Mouse (Mus musculus): ENCODE measurements around the gene Pcdh15. TPM values are rescaled to one million over a fixed set of nuclear protein-coding genes. Genes with fewer than 3 reads are reported as not detected.

Gene Pcdh15
- polyA plus RNA-seq, 1 experiment from 2014 or later, result 3.2 TPM

GRCm38 (mm10) chr10:74387538-74388499 lies 1288.7 kb downstream of the Pcdh15 start:
- Histone ChIP-seq H3K4me1 (no peaks in the 10 kb centered on the region), H3K4me2 (no peak overlapping the region), H3K27ac (no peak overlapping the region), H3K9me3 (no peaks in the 10 kb centered on the region), H3K36me3 (replicated peaks) (no peaks in the 10 kb centered on the region), H3K9ac (no peak overlapping the region), H3K27me3 (no peaks in the 10 kb centered on the region), H3K4me3 (replicated peaks) (no peak overlapping the region)
- 64% methylated on average over 10 of the region's 10 CpGs for WGBS
- ATAC-seq (ENCODE audit: low FRiP score), result peak; percentile 79; the same call in 1 of the 2 replicates

GRCm38 (mm10) chr10:74403111-74403510 lies 1304.0 kb downstream of the Pcdh15 start:
- H3K4me2 ChIP-seq, result no peak overlapping the region
- H3K4me1 ChIP-seq, result no peaks in the 10 kb centered on the region
- WGBS, result 86% methylated on average over 8 of the region's 8 CpGs
- no peak overlapping the region for H3K4me3 ChIP-seq (replicated peaks)
- H3K9me3 ChIP-seq, result no peaks in the 10 kb centered on the region
- H3K9ac ChIP-seq, result no peak overlapping the region
- ATAC-seq (ENCODE audit: low FRiP score), result no peak
- H3K36me3 ChIP-seq (replicated peaks), result no peaks in the 10 kb centered on the region
- H3K27ac ChIP-seq, result no peak overlapping the region
- H3K27me3 ChIP-seq, result no peaks in the 10 kb centered on the region

- Histone ChIP-seq H3K4me3 (replicated peaks) (no peak overlapping the region), H3K27me3 (no peaks in the 10 kb centered on the region), H3K9ac (no peak overlapping the region), H3K4me1 (no peaks in the 10 kb centered on the region), H3K36me3 (replicated peaks) (no peaks in the 10 kb centered on the region), H3K4me2 (no peak overlapping the region), H3K27ac (no peak overlapping the region), H3K9me3 (no peaks in the 10 kb centered on the region)
- no peak for ATAC-seq (ENCODE audit: low FRiP score)
- 76% methylated on average over 3 of the region's 3 CpGs for WGBS
Measured at GRCm38 (mm10) chr10:74414021-74414420, 1314.9 kb downstream of the Pcdh15 start.

- Histone ChIP-seq H3K36me3 (replicated peaks) (no peaks in the 10 kb centered on the region), H3K4me3 (replicated peaks) (no peak overlapping the region), H3K4me1 (no peaks in the 10 kb centered on the region), H3K27me3 (no peaks in the 10 kb centered on the region), H3K9me3 (no peaks in the 10 kb centered on the region), H3K9ac (no peak overlapping the region), H3K4me2 (no peak overlapping the region), H3K27ac (no peak overlapping the region)
- no peak for ATAC-seq (ENCODE audit: low FRiP score)
- WGBS, result 74% methylated on average over 1 of the region's 1 CpGs
Measured at GRCm38 (mm10) chr10:74414945-74415344, 1315.8 kb downstream of the Pcdh15 start.

GRCm38 (mm10) chr10:74415359-74415758 lies 1316.2 kb downstream of the Pcdh15 start:
- 58% methylated on average over 4 of the region's 4 CpGs for WGBS
- Histone ChIP-seq H3K9me3 (no peaks in the 10 kb centered on the region), H3K36me3 (replicated peaks) (no peaks in the 10 kb centered on the region), H3K9ac (no peak overlapping the region), H3K4me2 (no peak overlapping the region), H3K27ac (no peak overlapping the region), H3K27me3 (no peaks in the 10 kb centered on the region), H3K4me1 (no peaks in the 10 kb centered on the region), H3K4me3 (replicated peaks) (no peak overlapping the region)
- no peak for ATAC-seq (ENCODE audit: low FRiP score)

GRCm38 (mm10) chr10:74415949-74416348 lies 1316.8 kb downstream of the Pcdh15 start:
- WGBS, result 88% methylated on average over 10 of the region's 10 CpGs
- H3K27me3 ChIP-seq, result no peaks in the 10 kb centered on the region
- H3K36me3 ChIP-seq (replicated peaks), result no peaks in the 10 kb centered on the region
- H3K9ac ChIP-seq, result no peak overlapping the region
- H3K9me3 ChIP-seq, result no peaks in the 10 kb centered on the region
- ATAC-seq (ENCODE audit: low FRiP score), result no peak
- H3K4me2 ChIP-seq, result no peak overlapping the region
- no peaks in the 10 kb centered on the region for H3K4me1 ChIP-seq
- H3K4me3 ChIP-seq (replicated peaks), result no peak overlapping the region
- H3K27ac ChIP-seq, result no peak overlapping the region

GRCm38 (mm10) chr10:74450069-74450468 lies 1350.9 kb downstream of the Pcdh15 start:
- Histone ChIP-seq H3K27me3 (no peaks in the 10 kb centered on the region), H3K9me3 (no peaks in the 10 kb centered on the region), H3K4me3 (replicated peaks) (no peak overlapping the region), H3K9ac (no peak overlapping the region), H3K4me1 (no peaks in the 10 kb centered on the region), H3K36me3 (replicated peaks) (no peaks in the 10 kb centered on the region), H3K4me2 (no peak overlapping the region), H3K27ac (no peak overlapping the region)
- ATAC-seq (ENCODE audit: low FRiP score), result no peak
- 84% methylated on average over 11 of the region's 11 CpGs for WGBS

GRCm38 (mm10) chr10:74463972-74464371 lies 1364.8 kb downstream of the Pcdh15 start:
- H3K9ac ChIP-seq, result no peak overlapping the region
- no peaks in the 10 kb centered on the region for H3K9me3 ChIP-seq
- no peaks in the 10 kb centered on the region for H3K36me3 ChIP-seq (replicated peaks)
- H3K4me1 ChIP-seq, result no peaks in the 10 kb centered on the region
- no peak overlapping the region for H3K27ac ChIP-seq
- no peaks in the 10 kb centered on the region for H3K27me3 ChIP-seq
- ATAC-seq (ENCODE audit: low FRiP score), result 0 out of 2 replicates have a peak, but pooled peaks have one; percentile 9
- no peak overlapping the region for H3K4me2 ChIP-seq
- no peak overlapping the region for H3K4me3 ChIP-seq (replicated peaks)
- 38% methylated on average over 2 of the region's 2 CpGs for WGBS

GRCm38 (mm10) chr10:74480779-74481178 lies 1381.6 kb downstream of the Pcdh15 start:
- Histone ChIP-seq H3K27me3 (no peaks in the 10 kb centered on the region), H3K4me3 (replicated peaks) (no peak overlapping the region), H3K36me3 (replicated peaks) (no peaks in the 10 kb centered on the region), H3K27ac (no peak overlapping the region), H3K4me2 (no peak overlapping the region), H3K9ac (no peak overlapping the region), H3K9me3 (no peaks in the 10 kb centered on the region), H3K4me1 (no peaks in the 10 kb centered on the region)
- ATAC-seq (ENCODE audit: low FRiP score), result no peak
- 55% methylated on average over 3 of the region's 3 CpGs for WGBS

GRCm38 (mm10) chr10:74512315-74512714 lies 1413.2 kb downstream of the Pcdh15 start:
- Histone ChIP-seq H3K9me3 (no peaks in the 10 kb centered on the region), H3K27me3 (no peaks in the 10 kb centered on the region), H3K27ac (no peak overlapping the region), H3K4me2 (no peak overlapping the region), H3K4me3 (replicated peaks) (no peak overlapping the region), H3K4me1 (no peaks in the 10 kb centered on the region), H3K36me3 (replicated peaks) (no peaks in the 10 kb centered on the region), H3K9ac (no peak overlapping the region)
- WGBS, result 74% methylated on average over 3 of the region's 3 CpGs
- no peak for ATAC-seq (ENCODE audit: low FRiP score)

GRCm38 (mm10) chr10:74513743-74514142 lies 1414.6 kb downstream of the Pcdh15 start:
- ATAC-seq (ENCODE audit: low FRiP score), result no peak
- H3K4me1 ChIP-seq, result no peaks in the 10 kb centered on the region
- H3K9ac ChIP-seq, result no peak overlapping the region
- no peaks in the 10 kb centered on the region for H3K9me3 ChIP-seq
- H3K4me3 ChIP-seq (replicated peaks), result no peak overlapping the region
- H3K27me3 ChIP-seq, result no peaks in the 10 kb centered on the region
- H3K27ac ChIP-seq, result no peak overlapping the region
- no peaks in the 10 kb centered on the region for H3K36me3 ChIP-seq (replicated peaks)
- no peak overlapping the region for H3K4me2 ChIP-seq

- Histone ChIP-seq H3K4me1 (no peaks in the 10 kb centered on the region), H3K4me2 (no peak overlapping the region), H3K27me3 (no peaks in the 10 kb centered on the region), H3K9ac (no peak overlapping the region), H3K27ac (no peak overlapping the region), H3K36me3 (replicated peaks) (no peaks in the 10 kb centered on the region), H3K4me3 (replicated peaks) (no peak overlapping the region), H3K9me3 (no peaks in the 10 kb centered on the region)
- 82% methylated on average over 2 of the region's 2 CpGs for WGBS
- ATAC-seq (ENCODE audit: low FRiP score), result no peak
Measured at GRCm38 (mm10) chr10:74538371-74538770, 1439.2 kb downstream of the Pcdh15 start.

- no peak overlapping the region for H3K4me2 ChIP-seq
- H3K27me3 ChIP-seq, result no peaks in the 10 kb centered on the region
- no peak overlapping the region for H3K4me3 ChIP-seq (replicated peaks)
- no peaks in the 10 kb centered on the region for H3K36me3 ChIP-seq (replicated peaks)
- ATAC-seq (ENCODE audit: low FRiP score), result no peak
- H3K9me3 ChIP-seq, result no peaks in the 10 kb centered on the region
- no peak overlapping the region for H3K27ac ChIP-seq
- H3K9ac ChIP-seq, result no peak overlapping the region
- 84% methylated on average over 2 of the region's 2 CpGs for WGBS
- H3K4me1 ChIP-seq, result no peaks in the 10 kb centered on the region
Measured at GRCm38 (mm10) chr10:74555326-74555725, 1456.2 kb downstream of the Pcdh15 start.
